Mouse (Mus musculus) CH12.LX (cell line): ENCODE data around the gene Mdfic. TPM values are rescaled to one million over a fixed set of nuclear protein-coding genes. Genes with fewer than 3 reads are reported as not detected.

Source experiments
- DNase-seq: peaks from one replicate; pipeline ENCODE4 v3.0.0-alpha.2; 2013; ENCODE audit errors: extremely low read depth
- H3K27ac ChIP-seq: 2 replicates; pipeline ENCODE4 v1.5.1; 2012; ENCODE audit warnings: low read depth, mild to moderate bottlenecking, control low read depth, moderate library complexity; ENCODE audit not compliant: insufficient read depth
- H3K27me3 ChIP-seq: replicated peaks from 2 replicates; pipeline ENCODE3; 2012; ENCODE audit warnings: inconsistent platforms
- H3K36me3 ChIP-seq, 2 experiments: replicated peaks in 1 of 2; 2 replicates each; pipeline versions ENCODE3 to v1.6.1; 2012; ENCODE audit warnings: inconsistent platforms in 1 of 2, low read length in 1 of 2, mild to moderate bottlenecking in 1 of 2, mixed read lengths in 1 of 2, moderate library complexity in 1 of 2; ENCODE audit not compliant: control insufficient read depth in 1 of 2, insufficient read depth in 1 of 2
- H3K4me1 ChIP-seq, 2 experiments: 2 replicates each; pipeline ENCODE4 v1.6.1; 2012; ENCODE audit warnings: inconsistent platforms in 1 of 2, moderate library complexity in 1 of 2; ENCODE audit not compliant: insufficient read depth in 2 of 2, control insufficient read depth in 1 of 2
- H3K4me2 ChIP-seq: 2 replicates; pipeline ENCODE4 v1.6.1; 2012; ENCODE audit warnings: low read depth, mild to moderate bottlenecking, control low read depth; ENCODE audit not compliant: poor library complexity, insufficient read depth, severe bottlenecking
- H3K4me3 ChIP-seq, 3 experiments: fragments of 150-350 bp in 1 of 3; sonication (generic) in 1 of 3; replicated peaks in 1 of 3; 2 replicates each; pipeline versions ENCODE3 to v1.5.1; 2011 to 2012; ENCODE audit warnings: low read depth in 2 of 3, low read length in 2 of 3, mild to moderate bottlenecking in 2 of 3, moderate library complexity in 2 of 3, control low read depth in 1 of 3, improper control_type of control experiment in 1 of 3, inconsistent platforms in 1 of 3, mixed read lengths in 1 of 3; ENCODE audit not compliant: poor library complexity in 1 of 3
- H3K79me2 ChIP-seq: replicated peaks from 2 replicates; pipeline ENCODE4 v1.6.1; 2012; ENCODE audit warnings: mild to moderate bottlenecking, moderate library complexity; ENCODE audit not compliant: control insufficient read depth, poor library complexity, insufficient read depth, severe bottlenecking; ENCODE audit errors: extremely low read depth
- H3K9ac ChIP-seq: 2 replicates; pipeline ENCODE4 v1.6.1; 2012; ENCODE audit warnings: low read depth, mild to moderate bottlenecking, control low read depth, moderate library complexity; ENCODE audit not compliant: insufficient read depth
- H3K9me3 ChIP-seq: replicated peaks from 2 replicates; pipeline ENCODE3; 2012; ENCODE audit warnings: low read length, inconsistent platforms, mixed read lengths
- BHLHE40 ChIP-seq: IDR thresholded peaks from 2 replicates; pipeline ENCODE4 v1.6.1; 2011; ENCODE audit warnings: mild to moderate bottlenecking, low read depth, low read length, improper control_type of control experiment
- CHD2 ChIP-seq: IDR thresholded peaks from 2 replicates; pipeline ENCODE4 v1.6.1; 2011; ENCODE audit warnings: low read length, improper control_type of control experiment
- ELF1 ChIP-seq: IDR thresholded peaks from 2 replicates; pipeline ENCODE4 v1.6.1; 2014; ENCODE audit warnings: low read depth, mild to moderate bottlenecking, inconsistent platforms, low read length, improper control_type of control experiment
- EP300 ChIP-seq: IDR thresholded peaks from 2 replicates; pipeline ENCODE4 v1.6.1; 2011; ENCODE audit warnings: low read length, improper control_type of control experiment
- HCFC1 ChIP-seq: IDR thresholded peaks from 2 replicates; pipeline ENCODE4 v1.6.1; 2012; ENCODE audit warnings: low read depth, mild to moderate bottlenecking, inconsistent platforms, low read length, improper control_type of control experiment
- JUND ChIP-seq: conservative IDR thresholded peaks from 2 replicates; pipeline ENCODE4 v1.6.1; 2011; ENCODE audit warnings: low read depth, low read length, improper control_type of control experiment
- KAT2A ChIP-seq: IDR thresholded peaks from 2 replicates; pipeline ENCODE4 v1.6.1; 2012; ENCODE audit warnings: low read length, improper control_type of control experiment, inconsistent platforms; ENCODE audit not compliant: insufficient replicate concordance
- MAX ChIP-seq: IDR thresholded peaks from 2 replicates; pipeline ENCODE4 v1.6.1; 2011; ENCODE audit warnings: low read length, improper control_type of control experiment
- MEF2A ChIP-seq: IDR thresholded peaks from 2 replicates; pipeline ENCODE4 v1.6.1; 2014; ENCODE audit warnings: low read depth, mild to moderate bottlenecking, inconsistent platforms, low read length, improper control_type of control experiment, borderline replicate concordance
- MXI1 ChIP-seq: IDR thresholded peaks from 2 replicates; pipeline ENCODE4 v1.6.1; 2011; ENCODE audit warnings: mild to moderate bottlenecking, low read depth, low read length, improper control_type of control experiment
- MYC ChIP-seq: IDR thresholded peaks from 2 replicates; pipeline ENCODE4 v1.6.1; 2011; ENCODE audit warnings: low read depth, mild to moderate bottlenecking, improper control_type of control experiment, low read length
- NRF1 ChIP-seq: IDR thresholded peaks from 2 replicates; pipeline ENCODE4 v1.6.1; 2014; ENCODE audit warnings: low read depth, mild to moderate bottlenecking, inconsistent platforms, low read length, improper control_type of control experiment, moderate library complexity
- POLR2A ChIP-seq: IDR thresholded peaks from 2 replicates; pipeline ENCODE4 v1.6.1; 2011; ENCODE audit warnings: low read depth, mild to moderate bottlenecking, improper control_type of control experiment, low read length
- POLR2AphosphoS2 ChIP-seq: IDR thresholded peaks from 2 replicates; pipeline ENCODE4 v1.6.1; 2011; ENCODE audit warnings: low read depth, low read length, improper control_type of control experiment
- RCOR1 ChIP-seq: conservative IDR thresholded peaks from 2 replicates; pipeline ENCODE4 v1.6.1; 2012; ENCODE audit warnings: low read depth, mild to moderate bottlenecking, inconsistent platforms, low read length, improper control_type of control experiment
- SIN3A ChIP-seq: IDR thresholded peaks from 2 replicates; pipeline ENCODE4 v1.6.1; 2012; ENCODE audit warnings: low read length, improper control_type of control experiment, inconsistent platforms
- UBTF ChIP-seq: IDR thresholded peaks from 2 replicates; pipeline ENCODE4 v1.6.1; 2012; ENCODE audit warnings: low read depth, mild to moderate bottlenecking, inconsistent platforms, low read length, improper control_type of control experiment, moderate library complexity
- USF1 ChIP-seq: IDR thresholded peaks from 2 replicates; pipeline ENCODE4 v1.6.1; 2014; ENCODE audit warnings: low read depth, mild to moderate bottlenecking, inconsistent platforms, low read length, improper control_type of control experiment
- USF2 ChIP-seq: conservative IDR thresholded peaks from 2 replicates; pipeline ENCODE4 v1.6.1; 2011; ENCODE audit warnings: low read depth, low read length, improper control_type of control experiment
- ZC3H11A ChIP-seq: IDR thresholded peaks from 2 replicates; pipeline ENCODE4 v1.6.1; 2012; ENCODE audit warnings: low read depth, mild to moderate bottlenecking, inconsistent platforms, low read length, improper control_type of control experiment
- ZKSCAN1 ChIP-seq: IDR thresholded peaks from 2 replicates; pipeline ENCODE4 v1.6.1; 2012; ENCODE audit warnings: low read depth, inconsistent platforms, low read length, improper control_type of control experiment, borderline replicate concordance
- dilution Hi-C: fragments of 300-500 bp; cut with MboI; formaldehyde crosslinking; loops from 2 replicates; pipeline ENCODE4 v1.14.3; 2020; ENCODE audit warnings: low sequenced_read_pairs; ENCODE audit not compliant: extremely low pct_unique_long_range_greater_than_20kb, extremely low pct_ligation_motif_present
- in situ Hi-C: fragments of 300-500 bp; cut with MboI; formaldehyde crosslinking; loops from 3 replicates; pipeline ENCODE4 v1.14.3; 2019; ENCODE audit warnings: low sequenced_read_pairs, low pct_ligation_motif_present, low pct_unique_long_range_greater_than_20kb, mixed read lengths
- polyA plus RNA-seq: library from polyadenylated mRNA; unstranded; fragments of >175 nt; gene quantifications from 2 replicates; pipeline ENCODE4 v1.2.1, GENCODE M21; 2012; ENCODE audit warnings: low read depth; ENCODE audit not compliant: insufficient read length
- total RNA-seq, 2 experiments: library from RNA; depleted of rRNA; stranded (reverse); fragments of 300-350 nt in 1 of 2; fragments of >200 nt in 1 of 2; gene quantifications; 2 replicates each; pipeline ENCODE4 v1.2.3; 2012 to 2014

Gene Mdfic
- total and polyA plus RNA-seq, 3 experiments, result 8.3 to 14.7 (median 14.1) TPM

- in situ Hi-C loops (no loop called here), dilution Hi-C loops (no loop called here)
- Histone ChIP-seq H3K9ac (no peak overlapping the region), H3K27me3 (no peaks in the 10 kb centered on the region), H3K36me3 (peaks cover 1 to 8% of the 10 kb centered on the region in 2 experiments), H3K4me1 (peaks cover 0 to 7% of the 10 kb centered on the region in 2 experiments; a peak in 1 of 4 replicates), H3K4me2 (no peak overlapping the region), H3K27ac (no peak overlapping the region), H3K79me2 (no peaks in the 10 kb centered on the region), H3K4me3 (no peak overlapping the region), H3K9me3 (no peaks in the 10 kb centered on the region)
- DNase-seq, result no peak
- TF ChIP-seq CHD2, result no peak
- TF ChIP-seq USF2, result no peak
- no peak for TF ChIP-seq USF1
- TF ChIP-seq MEF2A, result no peak
- TF ChIP-seq MYC, result no peak
- no peak for TF ChIP-seq KAT2A
- no peak for TF ChIP-seq RCOR1
- no peak for TF ChIP-seq ZKSCAN1
- no peak for TF ChIP-seq POLR2A
- no peak for TF ChIP-seq NRF1
- TF ChIP-seq, all 38 proteins: peak for 0
These were observed 86.9 kb downstream of the Mdfic start for GRCm38 (mm10) chr6:15807382-15807781.

- Histone ChIP-seq H3K9me3 (no peaks in the 10 kb centered on the region), H3K36me3 (no peaks in the 10 kb centered on the region), H3K27ac (no peak overlapping the region), H3K4me1 (no peaks in the 10 kb centered on the region), H3K27me3 (no peaks in the 10 kb centered on the region), H3K79me2 (no peaks in the 10 kb centered on the region), H3K4me2 (no peak overlapping the region), H3K9ac (no peak overlapping the region), H3K4me3 (no peak overlapping the region)
- dilution Hi-C loops (no loop called here), in situ Hi-C loops (no loop called here)
- no peak for DNase-seq
- TF ChIP-seq SIN3A, result no peak
- TF ChIP-seq JUND, result no peak
- no peak for TF ChIP-seq POLR2AphosphoS2
- no peak for TF ChIP-seq ZC3H11A
- no peak for TF ChIP-seq USF1
- no peak for TF ChIP-seq BHLHE40
- no peak for TF ChIP-seq ELF1
- TF ChIP-seq HCFC1, result no peak
- TF ChIP-seq CHD2, result no peak
- TF ChIP-seq KAT2A, result no peak
- TF ChIP-seq MEF2A, result no peak
- TF ChIP-seq RCOR1, result no peak
- TF ChIP-seq MAX, result no peak
- TF ChIP-seq EP300, result no peak
- no peak for TF ChIP-seq UBTF
- no peak for TF ChIP-seq MXI1
These were observed 104.8 kb downstream of the Mdfic start for GRCm38 (mm10) chr6:15825236-15825635.
